Mouse (Mus musculus): ENCODE measurements around the gene Fev.

- peak; percentile 56 for TF ChIP-seq CTCF (IDR thresholded peaks at IDR 0.05; ENCODE audit: low read depth)
- TF ChIP-seq EP300 (IDR thresholded peaks at IDR 0.05; ENCODE audit: low read depth), result no peak
Observed at GRCm38 (mm10) chr1:74915706-74916105, 30.5 kb upstream of the Fev start.
